Mouse (Mus musculus): ENCODE measurements at regions not wholly inside any gene's neighbourhood (a gene's known extent, or its start where the extent isn't known, plus 50 kb on each side); places are given as distances from the start of the nearest gene placed in this dataset.

DNA sequence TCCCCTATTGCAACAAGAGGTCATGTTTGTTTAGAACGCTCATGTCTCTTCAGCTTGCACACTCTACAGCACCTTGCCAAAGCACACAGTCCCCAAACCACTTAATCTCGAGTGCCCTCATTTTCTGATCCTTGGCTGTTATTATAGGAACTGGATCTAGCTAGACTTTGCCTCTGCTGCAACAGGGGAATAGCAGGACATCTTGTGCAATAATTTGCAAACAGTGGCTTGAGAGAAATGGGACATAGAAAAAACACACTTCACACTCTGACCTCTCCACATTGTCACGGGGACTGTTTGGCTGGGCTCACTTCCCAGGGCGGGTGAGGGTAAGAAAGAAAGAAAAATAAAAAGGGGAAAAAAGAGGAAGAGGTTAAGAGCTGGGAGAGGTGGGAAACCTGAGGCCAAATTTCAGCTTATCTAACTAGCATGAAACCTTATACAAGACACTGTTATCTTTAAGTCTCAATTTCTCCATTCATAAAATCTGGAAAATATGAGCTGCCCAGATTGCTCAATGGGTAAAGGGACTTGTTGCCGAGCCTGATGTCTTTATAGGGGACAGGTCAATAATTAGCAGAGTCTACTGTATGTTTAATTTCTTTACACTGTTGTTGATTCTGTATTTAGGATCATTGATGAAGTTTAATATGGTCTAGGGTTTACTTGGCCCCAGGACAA lies 356.0 kb downstream of the Ankrd50 start:
- no peak for DNase-seq (ENCODE audit: low spot score)

DNA sequence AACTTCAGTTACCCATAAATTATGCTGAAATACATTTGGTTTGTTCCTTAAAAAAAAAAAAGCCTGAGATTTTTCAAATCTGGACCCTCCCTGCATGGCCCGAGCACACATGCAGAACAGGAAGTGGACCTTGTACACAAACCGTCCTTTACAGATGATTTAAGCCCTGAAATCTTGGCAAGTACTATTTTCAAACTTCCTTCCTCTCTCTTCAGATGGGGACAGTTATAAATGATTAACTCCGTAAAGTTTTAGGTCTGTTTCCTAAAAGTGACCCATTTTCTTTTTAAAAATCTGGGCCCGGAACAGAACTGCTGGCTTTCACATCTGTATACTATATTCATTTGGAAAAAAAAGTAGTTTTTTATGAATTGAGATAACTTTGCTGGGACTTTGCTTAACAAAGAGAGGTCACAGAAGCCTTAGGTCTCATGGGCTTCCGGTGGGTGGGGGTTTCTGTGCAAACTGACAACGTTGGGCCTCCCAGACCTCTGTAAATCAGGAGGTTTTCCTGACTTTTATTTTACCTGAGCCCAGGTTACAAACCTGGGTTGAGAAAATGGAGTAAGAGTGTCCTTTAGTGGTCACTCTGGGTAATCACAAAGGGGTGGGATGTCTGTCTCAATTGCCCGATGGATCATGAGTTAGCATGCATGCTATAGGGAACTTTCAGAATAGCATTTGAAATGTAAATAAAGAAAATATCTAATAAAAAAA lies 368.4 kb downstream of the Ankrd50 start:
- no peak for DNase-seq (ENCODE audit: low spot score)

DNA sequence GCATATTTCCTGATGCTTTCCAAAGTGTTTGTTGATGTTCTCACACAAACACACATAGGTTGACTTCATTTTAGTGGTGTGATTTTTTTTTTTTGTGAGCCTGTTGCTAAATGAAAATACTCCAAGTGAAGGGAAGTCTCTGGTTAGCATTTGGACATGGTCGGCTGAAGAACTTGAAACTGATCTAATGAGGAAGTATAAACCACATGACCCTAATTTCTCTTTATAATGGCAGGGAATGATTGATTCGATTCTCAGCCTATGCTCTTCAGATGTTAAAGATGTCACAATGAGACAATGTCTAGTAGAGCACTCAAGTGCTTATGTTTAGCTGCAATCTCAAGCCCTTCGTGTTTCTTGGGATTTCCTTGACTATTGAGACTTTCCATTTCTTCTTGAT lies 372.1 kb downstream of the Ankrd50 start:
- no peak for DNase-seq (ENCODE audit: low spot score)

DNA sequence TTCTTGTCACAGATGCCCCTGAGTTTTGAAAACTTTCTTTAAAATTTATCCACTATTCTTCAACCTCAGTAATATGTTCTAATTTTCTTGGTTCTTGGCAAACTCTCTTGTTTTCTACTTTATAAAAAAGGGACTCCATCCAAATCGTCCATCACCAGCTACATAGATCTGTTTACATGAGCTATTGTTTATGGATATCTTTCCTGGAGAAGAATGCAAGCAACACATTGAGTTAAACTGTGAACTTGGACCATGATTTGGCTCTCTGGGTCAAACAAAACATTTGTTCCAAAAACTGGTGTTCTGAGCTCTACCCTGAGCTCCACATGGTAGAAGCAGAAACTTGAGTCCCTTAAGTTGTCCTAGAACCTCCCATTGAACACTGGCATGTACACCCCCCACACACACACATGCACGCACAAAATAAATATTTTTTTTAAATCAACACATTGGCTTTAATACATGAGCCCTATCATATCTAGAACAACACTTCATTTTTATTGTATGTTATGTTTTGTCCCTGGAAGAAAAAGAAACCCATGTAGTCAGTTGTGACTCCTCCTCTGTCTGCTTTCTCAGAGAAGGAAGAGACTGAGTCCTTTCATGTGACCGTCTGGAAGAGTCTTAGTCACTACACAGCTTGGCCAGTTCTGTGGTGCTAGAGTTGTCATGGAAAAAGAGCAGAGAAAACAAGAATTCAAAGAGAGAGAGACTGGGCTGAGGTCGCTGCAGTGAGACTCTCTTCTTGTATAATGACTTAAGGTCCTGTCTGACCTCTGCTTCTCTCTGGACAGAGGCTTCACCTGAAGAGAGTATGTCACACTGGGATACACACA lies 379.4 kb downstream of the Ankrd50 start:
- no peak for DNase-seq (ENCODE audit: low spot score)

DNA sequence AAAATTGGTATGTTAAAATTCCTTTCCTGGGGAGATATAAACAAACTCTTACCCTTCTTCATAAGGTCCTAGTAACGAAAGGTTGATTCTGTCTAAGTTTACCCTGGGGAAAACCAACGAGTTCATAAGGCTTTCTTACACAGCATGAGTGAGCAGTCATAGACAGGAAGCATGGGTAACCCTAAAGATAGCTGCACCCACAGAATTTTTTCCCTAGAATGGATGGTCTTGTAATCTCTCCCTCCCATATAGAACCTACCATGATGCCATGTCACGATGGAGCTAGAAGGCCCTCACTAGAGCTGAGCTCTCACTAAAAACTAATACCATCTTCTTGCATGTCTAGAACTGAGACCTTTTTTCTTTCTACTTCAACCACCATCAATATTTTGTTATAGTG lies 380.1 kb upstream of the Gm5148 start:
- no peak for DNase-seq (ENCODE audit: low spot score)

DNA sequence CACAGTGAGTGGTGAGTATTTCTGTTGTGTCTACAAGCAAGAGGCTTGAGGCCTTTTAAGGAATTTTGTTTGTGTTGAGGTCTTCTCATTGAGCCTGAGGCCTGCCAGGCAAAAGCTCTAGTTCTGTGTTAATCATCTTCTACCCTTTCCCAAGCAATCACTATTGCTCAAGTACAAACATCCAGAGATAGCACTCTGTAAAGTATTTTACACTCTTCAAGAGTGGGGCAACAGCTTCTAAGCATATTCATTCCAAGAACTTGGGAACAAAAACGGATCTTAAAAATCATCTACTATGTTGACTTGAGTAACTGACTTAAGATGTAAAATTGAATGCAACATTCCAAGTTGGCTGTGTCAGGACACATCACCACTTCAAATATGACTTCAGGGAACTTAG lies 378.7 kb upstream of the Gm5148 start:
- DNase-seq (ENCODE audit: low spot score) = no peak

DNA sequence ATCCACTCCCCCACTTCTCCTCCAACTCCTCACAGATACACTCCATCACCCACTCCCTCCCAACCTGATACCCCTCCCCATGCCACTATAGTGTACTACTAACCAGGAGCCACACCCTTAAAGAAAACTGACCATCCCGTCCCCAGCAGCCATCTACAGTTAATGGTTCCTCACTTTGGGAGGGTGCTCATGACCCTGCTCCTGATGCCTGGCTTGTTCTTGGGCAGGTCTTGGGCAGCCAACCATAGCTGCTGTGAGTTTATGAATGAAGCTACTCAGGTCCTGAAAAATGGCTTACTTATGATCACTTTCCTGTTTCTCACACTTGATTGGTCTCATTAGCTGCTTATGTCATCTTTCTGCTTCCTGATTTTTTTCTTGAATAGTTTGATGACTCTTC lies 377.9 kb upstream of the Gm5148 start:
- DNase-seq (ENCODE audit: low spot score) = no peak

DNA sequence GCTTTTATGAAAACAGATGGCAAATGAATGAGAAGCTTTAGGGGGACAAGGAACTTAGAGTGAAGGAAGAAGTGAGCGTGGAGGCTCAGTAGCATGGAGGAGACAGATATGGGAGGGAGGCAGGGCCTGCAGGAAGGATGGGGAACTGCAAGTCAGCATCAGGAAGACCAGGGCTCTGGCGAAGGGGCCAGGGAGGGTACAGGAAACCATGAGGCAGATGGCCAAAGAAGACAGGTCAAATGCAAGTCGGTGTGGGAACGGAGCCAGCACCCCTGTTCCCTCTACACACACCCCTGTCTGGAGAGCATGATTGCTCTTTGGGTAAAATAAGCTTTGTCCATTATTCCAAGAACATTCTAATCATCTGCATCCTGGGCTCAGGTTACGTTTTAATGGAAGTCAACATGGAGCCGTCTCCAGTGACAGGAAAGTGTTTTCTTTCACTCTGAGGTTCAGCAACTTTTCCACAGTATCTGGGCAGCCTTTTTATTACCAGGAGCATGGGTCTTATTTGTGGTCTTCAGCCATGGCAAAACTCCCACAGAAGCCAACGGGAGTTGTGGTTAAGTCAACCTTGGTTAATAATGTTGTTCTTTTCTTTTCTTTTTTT lies 370.2 kb upstream of the Gm5148 start:
- DNase-seq (ENCODE audit: low spot score) = no peak

DNA sequence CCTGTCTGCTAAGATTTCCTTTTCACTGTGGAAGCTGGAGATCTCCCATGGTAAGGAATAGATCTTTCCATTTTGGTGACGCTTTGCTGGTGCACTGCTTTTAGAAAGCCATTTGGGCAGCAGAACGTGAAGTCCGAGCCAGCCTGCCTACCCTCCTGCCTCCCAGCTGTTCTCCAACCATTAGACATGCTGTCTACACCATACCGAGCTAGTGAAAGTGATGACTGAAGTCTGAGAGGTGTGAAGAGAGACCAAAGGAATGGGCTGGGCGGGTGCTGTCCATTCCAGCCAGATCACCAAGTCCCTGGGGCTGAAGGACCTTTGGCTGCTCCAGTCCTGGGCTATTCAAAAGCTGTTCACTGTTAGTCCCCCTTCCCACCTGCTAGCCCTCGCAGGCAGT lies 360.3 kb upstream of the Gm5148 start:
- no peak for DNase-seq (ENCODE audit: low spot score)

DNA sequence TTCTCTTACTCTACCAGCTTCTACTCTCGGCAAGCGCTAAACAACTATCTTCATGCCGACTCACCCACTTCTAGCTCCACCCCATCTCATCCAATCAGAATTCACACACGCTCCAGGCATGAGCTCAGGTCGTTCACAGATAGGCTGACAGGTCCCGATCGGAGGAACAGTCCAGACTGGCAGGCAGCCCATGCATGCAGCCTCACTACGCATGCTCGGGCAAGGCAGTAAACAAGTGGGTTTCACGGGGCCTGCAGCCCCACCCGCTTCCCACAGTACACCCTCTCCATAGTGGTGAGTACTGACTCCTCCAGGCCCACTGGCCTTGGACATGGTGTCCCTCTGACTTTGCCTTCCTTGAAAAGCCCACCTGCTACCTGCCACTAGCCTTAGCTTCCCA lies 358.1 kb upstream of the Gm5148 start:
- no peak for DNase-seq (ENCODE audit: low spot score)

DNA sequence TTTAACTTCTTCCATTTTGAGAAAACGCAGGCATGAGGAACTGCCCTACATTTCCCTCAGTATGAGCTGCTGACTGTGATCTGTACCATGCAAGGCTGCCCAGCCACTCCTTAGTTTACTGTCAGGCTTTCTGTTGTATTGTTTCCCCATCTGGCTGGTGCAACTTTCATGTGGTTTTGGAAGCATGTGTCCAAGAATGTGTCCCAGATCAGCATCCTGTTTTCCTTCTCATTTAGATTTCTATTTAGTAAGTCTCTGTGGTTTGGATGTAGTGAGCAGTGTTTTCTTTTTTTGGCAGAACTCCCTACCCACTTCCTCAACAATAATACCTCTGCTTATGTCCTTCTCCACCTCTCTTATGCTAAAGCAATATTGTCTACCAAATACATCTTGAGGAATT lies 352.5 kb upstream of the Gm5148 start:
- no peak for DNase-seq (ENCODE audit: low spot score)

DNA sequence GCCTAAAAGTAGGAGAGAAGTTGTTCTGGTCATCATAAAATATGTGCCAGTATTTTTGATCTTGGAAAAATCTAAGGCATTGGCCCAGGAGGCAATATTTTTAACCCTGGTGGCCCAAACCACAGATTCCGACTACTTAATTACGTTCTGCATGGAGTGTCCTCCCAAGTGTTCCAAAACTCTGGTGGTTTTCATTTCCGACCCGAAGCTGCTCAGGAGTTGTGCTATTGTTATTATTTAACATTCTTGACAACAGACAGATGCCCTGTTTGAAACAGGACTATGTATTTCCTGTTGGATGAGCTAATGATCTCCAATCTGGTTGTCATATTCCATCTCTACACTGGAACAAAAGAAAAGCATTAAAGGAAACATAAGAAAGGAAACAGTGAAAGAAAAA lies 349.7 kb upstream of the Gm5148 start:
- no peak for DNase-seq (ENCODE audit: low spot score)

DNA sequence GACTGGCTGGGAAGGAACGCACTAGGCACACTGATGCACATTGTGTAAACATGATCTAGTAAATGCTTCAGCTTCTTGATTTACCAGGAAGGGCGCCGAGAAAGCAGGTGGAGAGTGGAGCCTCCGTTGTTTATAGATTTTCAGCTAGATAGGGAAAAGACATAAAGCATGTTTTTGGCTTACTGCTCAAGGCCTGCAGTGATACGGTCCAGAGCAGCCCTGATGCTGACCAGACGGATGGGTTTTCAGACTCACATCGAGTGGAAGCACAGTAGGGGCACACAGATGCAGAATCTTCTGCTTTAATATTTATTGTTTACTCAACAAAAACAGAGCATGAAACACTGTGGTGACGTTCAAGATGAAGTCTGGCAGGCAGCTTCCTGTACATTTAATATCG lies 331.3 kb upstream of the Gm5148 start:
- no peak for DNase-seq (ENCODE audit: low spot score)

DNA sequence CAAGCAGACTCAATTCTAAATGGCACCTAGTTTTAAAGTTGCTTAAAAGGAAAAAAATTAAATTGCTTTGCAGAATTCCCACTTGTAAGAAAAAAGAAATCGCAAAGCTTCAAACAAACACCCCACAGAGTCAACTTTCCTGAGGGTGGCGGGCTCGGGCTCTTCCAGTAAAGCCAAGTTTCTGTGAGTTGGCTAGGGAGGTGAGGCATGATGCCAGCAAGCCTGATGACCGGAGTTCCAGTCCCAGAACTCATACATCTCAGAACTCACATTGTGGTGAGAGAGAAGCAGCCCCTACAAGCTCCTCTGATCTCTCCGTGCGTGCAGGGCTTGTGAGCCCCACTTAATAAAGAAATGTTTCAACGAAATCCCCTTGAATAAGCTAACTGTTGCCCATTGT lies 328.7 kb upstream of the Gm5148 start:
- no peak for DNase-seq (ENCODE audit: low spot score)

DNA sequence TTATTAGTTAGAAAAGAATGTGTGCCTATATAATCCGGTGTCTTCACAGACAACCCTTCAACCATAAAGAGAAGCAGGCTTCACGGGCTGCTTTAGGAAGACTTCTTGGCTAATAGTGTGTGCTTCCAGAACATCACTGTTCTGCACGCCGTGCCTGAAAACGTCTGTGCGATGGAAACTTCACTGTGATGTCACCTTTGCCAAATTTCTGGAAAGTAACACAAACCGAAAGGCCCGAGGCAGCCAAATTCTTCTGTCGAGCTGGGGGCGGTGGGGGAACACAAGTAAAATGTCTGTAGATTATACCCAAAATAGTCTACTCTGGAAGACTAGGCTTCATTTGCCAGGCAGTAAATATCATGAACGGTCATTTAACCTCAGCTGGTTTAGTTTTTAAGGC lies 327.5 kb upstream of the Gm5148 start:
- DNase-seq (ENCODE audit: low spot score) = no peak

DNA sequence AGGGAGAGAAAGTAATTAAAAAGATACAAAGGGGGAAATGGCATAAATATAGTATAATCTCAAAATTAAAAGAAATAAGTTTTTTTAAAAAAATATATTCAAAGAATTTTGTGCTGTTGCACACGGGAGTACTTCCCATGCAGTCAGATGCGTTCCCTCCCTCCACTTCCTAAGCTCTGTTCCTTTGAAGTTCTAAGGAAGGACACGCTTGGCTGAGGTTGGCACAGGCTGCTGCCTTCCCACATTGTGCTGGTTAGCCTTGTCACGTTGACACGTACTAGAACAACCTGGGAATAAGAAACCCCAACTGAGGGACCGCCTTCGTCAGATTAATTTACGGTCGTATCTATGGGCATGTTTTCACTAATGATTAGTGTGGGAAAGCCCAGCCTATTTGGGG lies 326.6 kb upstream of the Gm5148 start:
- DNase-seq (ENCODE audit: low spot score) = no peak

DNA sequence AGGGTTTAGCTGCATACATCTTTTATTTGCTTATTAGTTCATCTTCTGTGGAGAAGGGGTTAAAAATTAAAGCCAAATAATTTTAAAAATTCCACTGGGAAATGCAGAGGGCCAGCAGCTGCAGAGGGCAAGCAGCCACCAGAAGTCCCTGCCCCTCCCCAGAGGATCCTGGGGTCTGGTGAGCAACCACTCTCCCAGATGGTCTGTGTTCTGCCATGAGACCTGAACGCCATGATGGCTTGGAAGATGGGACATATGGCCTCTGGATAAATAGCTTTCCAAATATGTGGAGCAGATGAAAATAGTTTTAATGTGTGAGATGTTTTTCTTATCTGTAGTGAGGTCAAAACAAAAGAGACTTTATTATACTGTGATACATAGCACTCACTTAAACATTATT lies 326.1 kb upstream of the Gm5148 start:
- no peak for DNase-seq (ENCODE audit: low spot score)

DNA sequence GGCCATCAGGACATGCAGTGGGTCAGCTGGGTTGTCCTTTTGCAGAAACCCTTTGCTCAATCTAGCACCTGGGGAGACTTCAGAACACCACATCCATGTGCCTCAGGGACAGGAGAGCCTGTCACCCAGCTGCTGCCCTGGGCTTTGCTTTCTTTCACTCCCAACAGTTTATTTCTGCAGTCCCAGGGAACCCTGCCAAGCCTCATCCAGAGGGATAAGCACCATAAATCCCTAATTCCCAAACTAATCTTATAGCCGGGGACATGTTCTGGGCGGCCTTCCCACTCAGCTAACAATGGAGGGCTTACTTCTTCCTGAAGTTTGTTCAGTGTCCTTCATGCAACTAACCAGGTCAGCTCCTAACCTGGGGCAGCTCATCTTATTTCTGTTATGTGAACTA lies 325.0 kb upstream of the Gm5148 start:
- DNase-seq (ENCODE audit: low spot score) = no peak

DNA sequence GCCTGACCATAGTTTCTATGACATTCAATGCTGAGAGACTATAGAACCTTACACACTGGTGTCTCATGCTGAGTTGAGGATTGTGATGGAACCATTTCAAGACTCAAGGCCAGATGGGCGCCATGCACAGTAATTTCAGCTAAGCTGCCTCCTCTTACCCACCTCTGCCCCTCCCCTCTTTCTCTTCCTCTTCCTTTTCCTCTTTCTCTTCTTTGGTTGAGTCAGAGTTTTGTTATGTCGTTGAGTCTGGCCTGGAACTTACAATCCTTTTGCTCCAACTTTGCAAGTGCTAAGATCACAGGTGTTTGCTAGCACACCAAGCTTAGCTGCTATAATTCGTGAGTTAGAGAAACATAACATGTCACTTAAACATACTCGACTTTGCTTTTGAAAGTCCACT lies 323.2 kb upstream of the Gm5148 start:
- no peak for DNase-seq (ENCODE audit: low spot score)

DNA sequence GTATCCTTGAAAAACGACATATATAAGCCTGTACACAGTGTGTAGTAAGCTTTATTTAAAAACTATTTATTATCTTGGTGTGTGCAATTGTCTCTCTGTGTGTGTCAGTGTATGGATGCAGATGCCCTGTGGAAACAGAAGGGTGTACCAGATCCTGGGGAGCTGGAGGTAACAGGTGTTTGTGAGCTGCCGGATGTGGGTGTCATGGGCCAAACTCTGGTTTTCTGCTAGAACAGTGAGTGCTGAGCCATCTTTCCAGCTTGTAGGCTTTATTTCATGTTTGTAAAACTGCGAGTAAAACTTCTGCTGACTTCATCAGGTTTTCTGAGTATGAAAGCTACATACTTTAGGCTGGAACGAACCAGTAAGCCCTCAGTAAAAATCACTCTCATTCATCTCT lies 322.3 kb upstream of the Gm5148 start:
- DNase-seq (ENCODE audit: low spot score) = no peak

DNA sequence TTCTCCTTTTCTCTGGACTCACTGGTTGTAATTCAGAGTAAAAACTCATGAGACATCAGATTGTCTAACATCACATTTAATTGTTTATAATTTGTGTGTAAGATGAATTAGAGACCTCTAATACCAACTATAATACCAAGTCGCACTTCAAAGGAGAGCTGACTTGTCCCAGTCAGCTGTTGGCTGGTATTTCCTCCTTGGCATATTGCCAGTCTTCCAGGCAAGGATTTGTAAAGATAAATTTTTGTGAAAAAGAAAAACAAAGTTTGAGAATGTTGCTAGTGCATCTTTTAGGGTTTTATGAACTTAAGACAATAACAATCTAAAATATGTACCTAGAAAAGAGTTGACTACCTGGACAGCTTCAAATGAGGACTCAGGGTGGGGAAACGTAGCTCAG lies 321.7 kb upstream of the Gm5148 start:
- no peak for DNase-seq (ENCODE audit: low spot score)

DNA sequence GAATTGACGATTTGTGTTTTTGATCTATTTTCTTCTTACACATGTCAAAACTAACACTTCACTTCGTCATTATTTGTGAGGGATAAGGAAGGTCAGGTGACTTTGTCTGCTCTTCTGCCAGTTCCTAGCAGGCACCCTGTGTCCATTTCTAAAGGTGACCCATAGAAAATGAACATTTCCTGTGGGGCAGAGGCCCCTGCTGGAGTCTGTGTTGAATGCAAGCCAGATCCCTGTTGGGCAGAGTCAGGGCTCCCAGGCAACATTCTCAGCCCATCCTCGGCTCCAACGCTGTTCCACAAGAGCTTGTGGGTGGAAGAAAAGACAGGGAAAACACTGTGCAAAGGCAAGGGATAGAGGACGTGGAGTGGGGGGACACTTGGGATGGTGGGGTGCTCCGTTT lies 321.2 kb upstream of the Gm5148 start:
- no peak for DNase-seq (ENCODE audit: low spot score)

DNA sequence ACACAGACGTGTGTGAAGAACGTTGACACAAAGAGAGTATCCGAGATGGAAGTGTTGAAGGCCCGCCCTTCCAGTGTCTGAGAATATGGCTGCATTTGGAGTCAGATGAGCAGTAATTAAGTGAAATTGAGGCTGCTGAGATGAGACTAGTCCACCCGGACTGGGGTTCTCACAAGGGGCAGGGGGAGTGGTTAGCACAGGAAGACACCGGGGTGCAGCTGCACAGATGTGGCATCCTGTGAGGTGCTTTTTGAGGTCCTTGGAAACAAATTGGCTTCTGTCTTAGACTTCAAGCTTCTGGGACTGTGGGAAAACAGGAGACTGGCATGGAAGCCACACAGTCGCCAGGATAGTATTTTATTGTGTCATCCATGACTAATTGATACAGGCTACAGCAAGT lies 320.0 kb upstream of the Gm5148 start:
- DNase-seq (ENCODE audit: low spot score) = no peak
